Mouse (Mus musculus): ENCODE data around the gene Sept8. TPM values are rescaled to one million over a fixed set of nuclear protein-coding genes. Genes with fewer than 3 reads are reported as not detected.

Sept8 gene
- polyA plus RNA-seq, 1 experiment from 2014 or later: 38.9 TPM

GRCm38 (mm10) chr11:53561986-53562385 lies 42.9 kb downstream of the Sept8 start:
- no peak overlapping the region for H3K4me2 ChIP-seq (replicated peaks)
- no peaks in the 10 kb centered on the region for H3K27me3 ChIP-seq
- 0 out of 2 replicates have a peak, but pooled peaks cover 5% of the 10 kb centered on the region for H3K9me3 ChIP-seq
- 0 out of 2 replicates have a peak, but pooled peaks cover 4% of the 10 kb centered on the region for H3K4me1 ChIP-seq
- no peak overlapping the region for H3K27ac ChIP-seq
- no peak for ATAC-seq (ENCODE audit: insufficient number of reproducible peaks, insufficient read depth, low FRiP score, low TSS enrichment)
- no peaks in the 10 kb centered on the region for H3K36me3 ChIP-seq
- 75% methylated on average over 2 of the region's 2 CpGs for WGBS
- H3K9ac ChIP-seq: no peak overlapping the region
- H3K4me3 ChIP-seq: no peak overlapping the region

- Histone ChIP-seq H3K36me3 (no peaks in the 10 kb centered on the region), H3K4me3 (peak overlapping the region; percentile 91), H3K27ac (peak overlapping the region; percentile 73; the same call in 1 of the 2 replicates), H3K9me3 (0 out of 2 replicates have a peak, but pooled peaks cover 5% of the 10 kb centered on the region), H3K27me3 (no peaks in the 10 kb centered on the region), H3K9ac (peak overlapping the region; percentile 82; the same call in 1 of the 2 replicates), H3K4me2 (replicated peaks) (peak overlapping the region; percentile 62), H3K4me1 (peaks cover 10% of the 10 kb centered on the region; the same call in 1 of the 2 replicates)
- 92% methylated on average over 4 of the region's 4 CpGs for WGBS
- no peak for ATAC-seq (ENCODE audit: insufficient number of reproducible peaks, insufficient read depth, low FRiP score, low TSS enrichment)
Observed at GRCm38 (mm10) chr11:53566646-53567045, 47.6 kb downstream of the Sept8 start.

GRCm38 (mm10) chr11:53567224-53568014 lies 48.4 kb downstream of the Sept8 start, which contains the start of gene Kif3a:
Kif3a (plus strand) TSS chr11:53567379.
- Histone ChIP-seq H3K9ac (peak within 1 kb of the TSS; percentile 82), H3K4me1 (peaks cover 10% of the 10 kb centered on the region; the same call in 1 of the 2 replicates), H3K4me2 (replicated peaks) (peak within 1 kb of the TSS; percentile 62), H3K4me3 (peak within 1 kb of the TSS; percentile 91), H3K27ac (peak within 1 kb of the TSS; percentile 73), H3K9me3 (0 out of 2 replicates have a peak, but pooled peaks cover 5% of the 10 kb centered on the region), H3K27me3 (no peaks in the 10 kb centered on the region), H3K36me3 (no peaks in the 10 kb centered on the region)
- peak; percentile 95 for ATAC-seq (ENCODE audit: insufficient number of reproducible peaks, insufficient read depth, low FRiP score, low TSS enrichment)
- 1% methylated on average over 61 of the region's 69 CpGs for WGBS

GRCm38 (mm10) chr11:53580562-53580961 lies 61.5 kb downstream of the Sept8 start:
- Histone ChIP-seq H3K9me3 (no peaks in the 10 kb centered on the region), H3K4me1 (no peaks in the 10 kb centered on the region), H3K27ac (no peak overlapping the region), H3K4me2 (replicated peaks) (no peak overlapping the region), H3K27me3 (no peaks in the 10 kb centered on the region), H3K9ac (no peak overlapping the region), H3K4me3 (no peak overlapping the region), H3K36me3 (peaks cover 54% of the 10 kb centered on the region)
- no peak for ATAC-seq (ENCODE audit: insufficient number of reproducible peaks, insufficient read depth, low FRiP score, low TSS enrichment)
- 90% methylated on average over 3 of the region's 3 CpGs for whole genome bisulfite sequencing

GRCm38 (mm10) chr11:53583151-53583550 lies 64.1 kb downstream of the Sept8 start:
- Histone ChIP-seq H3K27me3 (no peaks in the 10 kb centered on the region), H3K4me2 (replicated peaks) (no peak overlapping the region), H3K27ac (no peak overlapping the region), H3K9ac (no peak overlapping the region), H3K4me3 (no peak overlapping the region), H3K36me3 (peaks cover 69% of the 10 kb centered on the region), H3K9me3 (no peaks in the 10 kb centered on the region), H3K4me1 (no peaks in the 10 kb centered on the region)
- no peak for ATAC-seq (ENCODE audit: insufficient number of reproducible peaks, insufficient read depth, low FRiP score, low TSS enrichment)
- WGBS: 85% methylated on average over 10 of the region's 10 CpGs

GRCm38 (mm10) chr11:53584849-53585248 lies 65.8 kb downstream of the Sept8 start:
- no peaks in the 10 kb centered on the region for H3K9me3 ChIP-seq
- WGBS: 68% methylated on average over 3 of the region's 3 CpGs
- ATAC-seq (ENCODE audit: insufficient number of reproducible peaks, insufficient read depth, low FRiP score, low TSS enrichment): no peak
- H3K36me3 ChIP-seq: peaks cover 75% of the 10 kb centered on the region
- no peak overlapping the region for H3K9ac ChIP-seq
- no peak overlapping the region for H3K27ac ChIP-seq
- no peak overlapping the region for H3K4me3 ChIP-seq
- H3K27me3 ChIP-seq: no peaks in the 10 kb centered on the region
- no peak overlapping the region for H3K4me2 ChIP-seq (replicated peaks)
- no peaks in the 10 kb centered on the region for H3K4me1 ChIP-seq

GRCm38 (mm10) chr11:53585510-53585909 lies 66.5 kb downstream of the Sept8 start:
- no peak overlapping the region for H3K4me3 ChIP-seq
- no peak for ATAC-seq (ENCODE audit: insufficient number of reproducible peaks, insufficient read depth, low FRiP score, low TSS enrichment)
- no peaks in the 10 kb centered on the region for H3K27me3 ChIP-seq
- no peak overlapping the region for H3K4me2 ChIP-seq (replicated peaks)
- H3K9ac ChIP-seq: no peak overlapping the region
- H3K9me3 ChIP-seq: no peaks in the 10 kb centered on the region
- 95% methylated on average over 6 of the region's 6 CpGs for WGBS
- H3K27ac ChIP-seq: no peak overlapping the region
- H3K4me1 ChIP-seq: no peaks in the 10 kb centered on the region
- peaks cover 70% of the 10 kb centered on the region for H3K36me3 ChIP-seq

- Histone ChIP-seq H3K4me3 (no peak overlapping the region), H3K27ac (no peak overlapping the region), H3K9me3 (no peaks in the 10 kb centered on the region), H3K9ac (no peak overlapping the region), H3K4me1 (no peaks in the 10 kb centered on the region), H3K36me3 (peaks cover 75% of the 10 kb centered on the region), H3K27me3 (no peaks in the 10 kb centered on the region), H3K4me2 (replicated peaks) (no peak overlapping the region)
- 73% methylated on average over 8 of the region's 8 CpGs for WGBS
- no peak for ATAC-seq (ENCODE audit: insufficient number of reproducible peaks, insufficient read depth, low FRiP score, low TSS enrichment)
Observed at GRCm38 (mm10) chr11:53588279-53588678, 69.2 kb downstream of the Sept8 start.

GRCm38 (mm10) chr11:53590368-53590768 lies 71.3 kb downstream of the Sept8 start:
- ATAC-seq (ENCODE audit: insufficient number of reproducible peaks, insufficient read depth, low FRiP score, low TSS enrichment): no peak
- Histone ChIP-seq H3K4me1 (no peaks in the 10 kb centered on the region), H3K4me2 (replicated peaks) (no peak overlapping the region), H3K36me3 (peaks cover 80% of the 10 kb centered on the region), H3K27me3 (no peaks in the 10 kb centered on the region), H3K4me3 (no peak overlapping the region), H3K9me3 (no peaks in the 10 kb centered on the region), H3K27ac (no peak overlapping the region), H3K9ac (no peak overlapping the region)
- 40% methylated on average over 15 of the region's 15 CpGs for WGBS

GRCm38 (mm10) chr11:53591116-53591515 lies 72.1 kb downstream of the Sept8 start:
- Histone ChIP-seq H3K27ac (no peak overlapping the region), H3K27me3 (no peaks in the 10 kb centered on the region), H3K4me3 (no peak overlapping the region), H3K9me3 (no peaks in the 10 kb centered on the region), H3K4me1 (no peaks in the 10 kb centered on the region), H3K9ac (no peak overlapping the region), H3K36me3 (peaks cover 75% of the 10 kb centered on the region), H3K4me2 (replicated peaks) (no peak overlapping the region)
- no peak for ATAC-seq (ENCODE audit: insufficient number of reproducible peaks, insufficient read depth, low FRiP score, low TSS enrichment)
- 84% methylated on average over 5 of the region's 5 CpGs for WGBS

All from embryonic facial prominence, embryonic 12.5 days (tissue).